Mouse (Mus musculus): Measurements from ENCODE around the gene Srgap3. TPM values are rescaled to one million over a fixed set of nuclear protein-coding genes. Genes with fewer than 3 reads are reported as not detected.

Srgap3 gene
- polyA plus RNA-seq, 1 experiment from 2014 or later = 6.1 TPM

- no peak overlapping the region for H3K27ac ChIP-seq (replicated peaks)
- H3K9me3 ChIP-seq (replicated peaks) = no peaks in the 10 kb centered on the region
- H3K36me3 ChIP-seq = peaks cover 31% of the 10 kb centered on the region
- H3K4me3 ChIP-seq (replicated peaks) = no peak overlapping the region
- H3K27me3 ChIP-seq = no peaks in the 10 kb centered on the region
- 90% methylated on average over 3 of the region's 3 CpGs for WGBS
- no peak overlapping the region for H3K9ac ChIP-seq
- no peak overlapping the region for H3K4me2 ChIP-seq (replicated peaks)
- H3K4me1 ChIP-seq = no peaks in the 10 kb centered on the region
- ATAC-seq (ENCODE audit: insufficient number of reproducible peaks, low FRiP score, low TSS enrichment, low read depth) = no peak
These were observed 210.6 kb downstream of the Srgap3 start for GRCm38 (mm10) chr6:112736471-112736870.

GRCm38 (mm10) chr6:112735054-112735453, 212.0 kb downstream of the Srgap3 start:
- no peak overlapping the region for H3K9ac ChIP-seq
- no peak overlapping the region for H3K4me3 ChIP-seq (replicated peaks)
- 90% methylated on average over 2 of the region's 2 CpGs for WGBS
- H3K27ac ChIP-seq (replicated peaks) = no peak overlapping the region
- ATAC-seq (ENCODE audit: insufficient number of reproducible peaks, low FRiP score, low TSS enrichment, low read depth) = no peak
- H3K4me1 ChIP-seq = no peaks in the 10 kb centered on the region
- no peak overlapping the region for H3K4me2 ChIP-seq (replicated peaks)
- H3K27me3 ChIP-seq = no peaks in the 10 kb centered on the region
- H3K9me3 ChIP-seq (replicated peaks) = no peaks in the 10 kb centered on the region
- H3K36me3 ChIP-seq = peaks cover 30% of the 10 kb centered on the region

- Histone ChIP-seq H3K36me3 (peaks cover 21% of the 10 kb centered on the region), H3K4me1 (peaks cover 7% of the 10 kb centered on the region), H3K9me3 (replicated peaks) (no peaks in the 10 kb centered on the region), H3K9ac (no peak overlapping the region), H3K27me3 (no peaks in the 10 kb centered on the region), H3K4me3 (replicated peaks) (no peak overlapping the region), H3K27ac (replicated peaks) (no peak overlapping the region), H3K4me2 (replicated peaks) (no peak overlapping the region)
- 60% methylated on average over 5 of the region's 5 CpGs for WGBS
- no peak for ATAC-seq (ENCODE audit: insufficient number of reproducible peaks, low FRiP score, low TSS enrichment, low read depth)
These were observed 213.1 kb downstream of the Srgap3 start for GRCm38 (mm10) chr6:112733942-112734341.

GRCm38 (mm10) chr6:112732434-112732833, 214.6 kb downstream of the Srgap3 start:
- peaks cover 11% of the 10 kb centered on the region for H3K36me3 ChIP-seq
- no peak overlapping the region for H3K27ac ChIP-seq (replicated peaks)
- H3K9ac ChIP-seq = no peak overlapping the region
- H3K27me3 ChIP-seq = no peaks in the 10 kb centered on the region
- 94% methylated on average over 3 of the region's 3 CpGs for WGBS
- no peak overlapping the region for H3K4me2 ChIP-seq (replicated peaks)
- H3K4me1 ChIP-seq = peaks cover 12% of the 10 kb centered on the region
- no peak for ATAC-seq (ENCODE audit: insufficient number of reproducible peaks, low FRiP score, low TSS enrichment, low read depth)
- H3K4me3 ChIP-seq (replicated peaks) = no peak overlapping the region
- H3K9me3 ChIP-seq (replicated peaks) = no peaks in the 10 kb centered on the region

GRCm38 (mm10) chr6:112731386-112731785, 215.7 kb downstream of the Srgap3 start:
- no peak overlapping the region for H3K4me3 ChIP-seq (replicated peaks)
- ATAC-seq (ENCODE audit: insufficient number of reproducible peaks, low FRiP score, low TSS enrichment, low read depth) = no peak
- H3K27me3 ChIP-seq = no peaks in the 10 kb centered on the region
- peaks cover 11% of the 10 kb centered on the region for H3K36me3 ChIP-seq
- peaks cover 12% of the 10 kb centered on the region for H3K4me1 ChIP-seq
- no peaks in the 10 kb centered on the region for H3K9me3 ChIP-seq (replicated peaks)
- H3K27ac ChIP-seq (replicated peaks) = no peak overlapping the region
- H3K4me2 ChIP-seq (replicated peaks) = no peak overlapping the region
- WGBS = 92% methylated on average over 10 of the region's 10 CpGs
- H3K9ac ChIP-seq = no peak overlapping the region

- ATAC-seq (ENCODE audit: insufficient number of reproducible peaks, low FRiP score, low TSS enrichment, low read depth) = peak; percentile 80
- Histone ChIP-seq H3K27me3 (no peaks in the 10 kb centered on the region), H3K4me3 (replicated peaks) (peak overlapping the region; percentile 32), H3K4me2 (replicated peaks) (peak overlapping the region; percentile 42), H3K9me3 (replicated peaks) (no peaks in the 10 kb centered on the region), H3K36me3 (peaks cover 3% of the 10 kb centered on the region; the same call in 1 of the 2 replicates), H3K27ac (replicated peaks) (peak overlapping the region; percentile 39), H3K4me1 (peaks cover 12% of the 10 kb centered on the region), H3K9ac (no peak overlapping the region)
- 2% methylated on average over 17 of the region's 17 CpGs for WGBS
These were observed 218.2 kb downstream of the Srgap3 start for GRCm38 (mm10) chr6:112728760-112729422.

- H3K4me2 ChIP-seq (replicated peaks) = no peak overlapping the region
- H3K4me1 ChIP-seq = peaks cover 12% of the 10 kb centered on the region
- no peaks in the 10 kb centered on the region for H3K9me3 ChIP-seq (replicated peaks)
- 89% methylated on average over 4 of the region's 4 CpGs for WGBS
- ATAC-seq (ENCODE audit: insufficient number of reproducible peaks, low FRiP score, low TSS enrichment, low read depth) = no peak
- no peaks in the 10 kb centered on the region; the same call in 1 of the 2 replicates for H3K36me3 ChIP-seq
- no peaks in the 10 kb centered on the region for H3K27me3 ChIP-seq
- no peak overlapping the region for H3K27ac ChIP-seq (replicated peaks)
- H3K4me3 ChIP-seq (replicated peaks) = no peak overlapping the region
- no peak overlapping the region for H3K9ac ChIP-seq
These were observed 221.6 kb downstream of the Srgap3 start for GRCm38 (mm10) chr6:112725468-112725867.

- ATAC-seq (ENCODE audit: insufficient number of reproducible peaks, low FRiP score, low TSS enrichment, low read depth) = no peak
- no peaks in the 10 kb centered on the region for H3K4me1 ChIP-seq
- no peaks in the 10 kb centered on the region for H3K27me3 ChIP-seq
- no peak overlapping the region for H3K9ac ChIP-seq
- H3K4me2 ChIP-seq (replicated peaks) = no peak overlapping the region
- no peak overlapping the region for H3K27ac ChIP-seq (replicated peaks)
- no peaks in the 10 kb centered on the region; the same call in 1 of the 2 replicates for H3K36me3 ChIP-seq
- WGBS = 83% methylated on average over 5 of the region's 5 CpGs
- no peaks in the 10 kb centered on the region for H3K9me3 ChIP-seq (replicated peaks)
- no peak overlapping the region for H3K4me3 ChIP-seq (replicated peaks)
These were observed 226.5 kb downstream of the Srgap3 start for GRCm38 (mm10) chr6:112720409-112721080.

- no peak overlapping the region for H3K4me2 ChIP-seq (replicated peaks)
- H3K36me3 ChIP-seq = no peaks in the 10 kb centered on the region; the same call in 1 of the 2 replicates
- H3K9ac ChIP-seq = no peak overlapping the region
- H3K9me3 ChIP-seq (replicated peaks) = no peaks in the 10 kb centered on the region
- no peak overlapping the region for H3K4me3 ChIP-seq (replicated peaks)
- no peak for ATAC-seq (ENCODE audit: insufficient number of reproducible peaks, low FRiP score, low TSS enrichment, low read depth)
- no peaks in the 10 kb centered on the region for H3K27me3 ChIP-seq
- no peak overlapping the region for H3K27ac ChIP-seq (replicated peaks)
- H3K4me1 ChIP-seq = no peaks in the 10 kb centered on the region
- WGBS = 98% methylated on average over 1 of the region's 1 CpGs
These were observed 227.1 kb downstream of the Srgap3 start for GRCm38 (mm10) chr6:112719983-112720382.

GRCm38 (mm10) chr6:112717168-112717567, 229.9 kb downstream of the Srgap3 start:
- H3K27me3 ChIP-seq = no peaks in the 10 kb centered on the region
- H3K4me1 ChIP-seq = no peaks in the 10 kb centered on the region
- no peak overlapping the region for H3K9ac ChIP-seq
- H3K4me2 ChIP-seq (replicated peaks) = no peak overlapping the region
- H3K27ac ChIP-seq (replicated peaks) = no peak overlapping the region
- no peak overlapping the region for H3K4me3 ChIP-seq (replicated peaks)
- H3K9me3 ChIP-seq (replicated peaks) = no peaks in the 10 kb centered on the region
- H3K36me3 ChIP-seq = no peaks in the 10 kb centered on the region
- WGBS = 50% methylated on average over 5 of the region's 5 CpGs
- no peak for ATAC-seq (ENCODE audit: insufficient number of reproducible peaks, low FRiP score, low TSS enrichment, low read depth)

- Histone ChIP-seq H3K4me2 (replicated peaks) (no peak overlapping the region), H3K4me3 (replicated peaks) (no peak overlapping the region), H3K4me1 (no peaks in the 10 kb centered on the region), H3K9ac (no peak overlapping the region), H3K27me3 (no peaks in the 10 kb centered on the region), H3K9me3 (replicated peaks) (no peaks in the 10 kb centered on the region), H3K36me3 (no peaks in the 10 kb centered on the region), H3K27ac (replicated peaks) (no peak overlapping the region)
- no peak for ATAC-seq (ENCODE audit: insufficient number of reproducible peaks, low FRiP score, low TSS enrichment, low read depth)
- 86% methylated on average over 3 of the region's 3 CpGs for WGBS
These were observed 233.1 kb downstream of the Srgap3 start for GRCm38 (mm10) chr6:112713951-112714350.

All from embryonic facial prominence, embryonic 15.5 days (tissue).